Mouse (Mus musculus): Measurements from ENCODE around the gene Tecpr2. TPM values are rescaled to one million over a fixed set of nuclear protein-coding genes. Genes with fewer than 3 reads are reported as not detected.

Gene Tecpr2
- polyA plus RNA-seq, 1 experiment from 2014 or later, result 1.8 TPM

- no peak overlapping the region for H3K4me2 ChIP-seq (ENCODE audit: low read length)
- 75% methylated on average over 8 of the region's 8 CpGs for WGBS
Measured at GRCm38 (mm10) chr12:110983714-110984113, 94.7 kb downstream of the Tecpr2 start.

GRCm38 (mm10) chr12:110984598-110984997 lies 95.5 kb downstream of the Tecpr2 start:
- Histone ChIP-seq H3K4me3 (replicated peaks; ENCODE audit: low read depth, low read length) (no peak overlapping the region), H3K36me3 (ENCODE audit: insufficient read depth, low read length) (no peaks in the 10 kb centered on the region), H3K4me1 (replicated peaks; ENCODE audit: insufficient read depth, low read length) (no peaks in the 10 kb centered on the region), H3K9ac (ENCODE audit: low read depth, low read length) (no peak overlapping the region), H3K4me2 (ENCODE audit: low read length) (no peak overlapping the region), H3K9me3 (replicated peaks; ENCODE audit: low read length) (no peaks in the 10 kb centered on the region), H3K27me3 (ENCODE audit: insufficient read depth, low read length) (no peaks in the 10 kb centered on the region), H3K27ac (no peak overlapping the region; the same call in 1 of the 2 replicates)
- DNase-seq (ENCODE audit: low spot score) (peak; percentile 76), ATAC-seq (replicated peaks; ENCODE audit: low FRiP score, low read depth) (peak; percentile 46; the same call in 1 of the 2 replicates)
- WGBS, result 36% methylated on average over 4 of the region's 4 CpGs
- TF ChIP-seq CTCF (IDR thresholded peaks at IDR 0.05; ENCODE audit: low read depth), result no peak

More at GRCm38 (mm10) chr12:110983714-110984113, 94.7 kb downstream of the Tecpr2 start:
- Histone ChIP-seq H3K9me3 (replicated peaks; ENCODE audit: low read length) (no peaks in the 10 kb centered on the region), H3K27me3 (ENCODE audit: insufficient read depth, low read length) (no peaks in the 10 kb centered on the region), H3K9ac (ENCODE audit: low read depth, low read length) (no peak overlapping the region), H3K36me3 (ENCODE audit: insufficient read depth, low read length) (no peaks in the 10 kb centered on the region), H3K4me3 (replicated peaks; ENCODE audit: low read depth, low read length) (no peak overlapping the region), H3K4me1 (replicated peaks; ENCODE audit: insufficient read depth, low read length) (no peaks in the 10 kb centered on the region), H3K27ac (no peak overlapping the region; the same call in 1 of the 2 replicates)
- DNase-seq (ENCODE audit: low spot score) (no peak), ATAC-seq (replicated peaks; ENCODE audit: low FRiP score, low read depth) (no peak)
- TF ChIP-seq CTCF (IDR thresholded peaks at IDR 0.05; ENCODE audit: low read depth), result no peak

- H3K36me3 ChIP-seq (ENCODE audit: insufficient read depth, low read length), result no peaks in the 10 kb centered on the region
- H3K9me3 ChIP-seq (replicated peaks; ENCODE audit: low read length), result no peaks in the 10 kb centered on the region
- no peaks in the 10 kb centered on the region for H3K4me1 ChIP-seq (replicated peaks; ENCODE audit: insufficient read depth, low read length)
- H3K27me3 ChIP-seq (ENCODE audit: insufficient read depth, low read length), result no peaks in the 10 kb centered on the region
- H3K4me3 ChIP-seq (replicated peaks; ENCODE audit: low read depth, low read length), result no peak overlapping the region
- WGBS, result 78% methylated on average over 9 of the region's 9 CpGs
- TF ChIP-seq CTCF (IDR thresholded peaks at IDR 0.05; ENCODE audit: low read depth), result no peak
- ATAC-seq (replicated peaks; ENCODE audit: low FRiP score, low read depth) (no peak), DNase-seq (ENCODE audit: low spot score) (no peak)
- H3K9ac ChIP-seq (ENCODE audit: low read depth, low read length), result no peak overlapping the region
- H3K4me2 ChIP-seq (ENCODE audit: low read length), result no peak overlapping the region
- no peak overlapping the region for H3K27ac ChIP-seq
Measured at GRCm38 (mm10) chr12:110985141-110985540, 96.1 kb downstream of the Tecpr2 start.

GRCm38 (mm10) chr12:110986536-110987425 lies 97.7 kb downstream of the Tecpr2 start:
- WGBS, result 82% methylated on average over 11 of the region's 11 CpGs
- Histone ChIP-seq H3K9ac (ENCODE audit: low read depth, low read length) (no peak overlapping the region), H3K4me1 (replicated peaks; ENCODE audit: insufficient read depth, low read length) (no peaks in the 10 kb centered on the region), H3K4me3 (replicated peaks; ENCODE audit: low read depth, low read length) (no peak overlapping the region), H3K27ac (no peak overlapping the region), H3K4me2 (ENCODE audit: low read length) (no peak overlapping the region), H3K9me3 (replicated peaks; ENCODE audit: low read length) (no peaks in the 10 kb centered on the region), H3K36me3 (ENCODE audit: insufficient read depth, low read length) (no peaks in the 10 kb centered on the region), H3K27me3 (ENCODE audit: insufficient read depth, low read length) (no peaks in the 10 kb centered on the region)
- DNase-seq (ENCODE audit: low spot score) (no peak), ATAC-seq (replicated peaks; ENCODE audit: low FRiP score, low read depth) (no peak)
- no peak for TF ChIP-seq CTCF (IDR thresholded peaks at IDR 0.05; ENCODE audit: low read depth)

GRCm38 (mm10) chr12:110989409-110989808 lies 100.3 kb downstream of the Tecpr2 start:
- Histone ChIP-seq H3K4me1 (replicated peaks; ENCODE audit: insufficient read depth, low read length) (no peaks in the 10 kb centered on the region), H3K4me2 (ENCODE audit: low read length) (no peak overlapping the region), H3K36me3 (ENCODE audit: insufficient read depth, low read length) (no peaks in the 10 kb centered on the region), H3K27ac (no peak overlapping the region), H3K4me3 (replicated peaks; ENCODE audit: low read depth, low read length) (no peak overlapping the region), H3K9me3 (replicated peaks; ENCODE audit: low read length) (no peaks in the 10 kb centered on the region), H3K9ac (ENCODE audit: low read depth, low read length) (no peak overlapping the region), H3K27me3 (ENCODE audit: insufficient read depth, low read length) (no peaks in the 10 kb centered on the region)
- ATAC-seq (replicated peaks; ENCODE audit: low FRiP score, low read depth) (no peak), DNase-seq (ENCODE audit: low spot score) (no peak)
- no peak for TF ChIP-seq CTCF (IDR thresholded peaks at IDR 0.05; ENCODE audit: low read depth)
- WGBS, result 95% methylated on average over 3 of the region's 3 CpGs

GRCm38 (mm10) chr12:110990500-110990899 lies 101.4 kb downstream of the Tecpr2 start:
- no peak for TF ChIP-seq CTCF (IDR thresholded peaks at IDR 0.05; ENCODE audit: low read depth)
- Histone ChIP-seq H3K27me3 (ENCODE audit: insufficient read depth, low read length) (no peaks in the 10 kb centered on the region), H3K4me1 (replicated peaks; ENCODE audit: insufficient read depth, low read length) (no peaks in the 10 kb centered on the region), H3K9ac (ENCODE audit: low read depth, low read length) (no peak overlapping the region), H3K4me3 (replicated peaks; ENCODE audit: low read depth, low read length) (no peak overlapping the region), H3K27ac (no peak overlapping the region), H3K4me2 (ENCODE audit: low read length) (no peak overlapping the region), H3K36me3 (ENCODE audit: insufficient read depth, low read length) (no peaks in the 10 kb centered on the region), H3K9me3 (replicated peaks; ENCODE audit: low read length) (no peaks in the 10 kb centered on the region)
- WGBS, result 85% methylated on average over 7 of the region's 7 CpGs
- DNase-seq (ENCODE audit: low spot score), result no peak
- ATAC-seq (replicated peaks; ENCODE audit: low FRiP score, low read depth), result no peak
